Mouse (Mus musculus) hindbrain, embryonic 10.5 days (tissue): ENCODE results near the gene Tead1. TPM values are rescaled to one million over a fixed set of nuclear protein-coding genes. Genes with fewer than 3 reads are reported as not detected.

Source experiments
- DNase-seq: peaks from one replicate; pipeline ENCODE4 v3.0.0-alpha.2; 2017; ENCODE audit warnings: low spot score
- H3K27ac ChIP-seq: fragments of 300-500 bp; sonication (generic); 2 replicates; pipeline ENCODE4 v1.5.1; 2016; ENCODE audit warnings: mild to moderate bottlenecking, moderate library complexity
- H3K27me3 ChIP-seq: fragments of 300-500 bp; sonication (generic); 2 replicates; pipeline ENCODE4 v1.6.1; 2016; ENCODE audit warnings: mild to moderate bottlenecking; ENCODE audit not compliant: poor library complexity, insufficient read depth, severe bottlenecking
- H3K36me3 ChIP-seq: fragments of 300-500 bp; sonication (generic); 2 replicates; pipeline ENCODE4 v1.6.1; 2016; ENCODE audit warnings: mild to moderate bottlenecking, moderate library complexity
- H3K4me1 ChIP-seq: fragments of 300-500 bp; sonication (generic); replicated peaks from 2 replicates; pipeline ENCODE4 v1.6.1; 2016; ENCODE audit warnings: mild to moderate bottlenecking
- H3K4me3 ChIP-seq: fragments of 300-500 bp; sonication (generic); 2 replicates; pipeline ENCODE4 v1.5.1; 2016; ENCODE audit warnings: mild to moderate bottlenecking, moderate library complexity
- H3K9me3 ChIP-seq: fragments of 300-500 bp; sonication (generic); 2 replicates; pipeline ENCODE4 v1.6.1; 2016; ENCODE audit warnings: mild to moderate bottlenecking, moderate library complexity
- WGBS: fragments of 180-500 bp; shearing (Covaris S2); methylation state at CpG from one replicate; pipeline ENCODE4 v1.1.7; 2016; 5-methylcytosine and 5-hydroxymethylcytosine counted together
- polyA plus RNA-seq: library from polyadenylated mRNA; unstranded; fragments of >200 nt; fragmentation: Nextera tagmentation; extraction: Ambion mirVana; gene quantifications from 2 replicates; pipeline ENCODE4 v1.2.1, GENCODE M21; 2016

Gene Tead1
- polyA plus RNA-seq, 1 experiment from 2014 or later = 17.8 TPM

- Histone ChIP-seq H3K9me3 (no peaks in the 10 kb centered on the region), H3K27me3 (no peaks in the 10 kb centered on the region), H3K4me3 (no peak overlapping the region), H3K27ac (no peak overlapping the region), H3K4me1 (peaks cover 100% of the 10 kb centered on the region), H3K36me3 (0 out of 2 replicates have a peak, but pooled peaks cover 2% of the 10 kb centered on the region)
- DNase-seq = no peak
- 68% methylated on average over 10 of the region's 10 CpGs for WGBS
These were observed 14.4 kb downstream of the Tead1 start for GRCm38 (mm10) chr7:112693566-112693965.

- 44% methylated on average over 4 of the region's 4 CpGs for whole genome bisulfite sequencing
- DNase-seq = no peak
- Histone ChIP-seq H3K4me3 (no peak overlapping the region), H3K36me3 (0 out of 2 replicates have a peak, but pooled peaks cover 2% of the 10 kb centered on the region), H3K27ac (peak overlapping the region; percentile 82; the same call in 1 of the 2 replicates), H3K9me3 (no peaks in the 10 kb centered on the region), H3K27me3 (no peaks in the 10 kb centered on the region), H3K4me1 (peaks cover 88% of the 10 kb centered on the region)
These were observed 17.7 kb downstream of the Tead1 start for GRCm38 (mm10) chr7:112696777-112697161.

- Histone ChIP-seq H3K9me3 (no peaks in the 10 kb centered on the region), H3K36me3 (0 out of 2 replicates have a peak, but pooled peaks cover 2% of the 10 kb centered on the region), H3K27ac (peak overlapping the region; percentile 82), H3K4me1 (peaks cover 82% of the 10 kb centered on the region), H3K4me3 (no peak overlapping the region), H3K27me3 (no peaks in the 10 kb centered on the region)
- no peak for DNase-seq
- WGBS = 11% methylated on average over 10 of the region's 10 CpGs
These were observed 18.2 kb downstream of the Tead1 start for GRCm38 (mm10) chr7:112697162-112697841.

- peaks cover 55% of the 10 kb centered on the region for H3K4me1 ChIP-seq
These were observed 21.0 kb downstream of the Tead1 start for GRCm38 (mm10) chr7:112700082-112700481.

GRCm38 (mm10) chr7:112703341-112703740 lies 24.2 kb downstream of the Tead1 start:
- no peak for DNase-seq
- Histone ChIP-seq H3K27me3 (no peaks in the 10 kb centered on the region), H3K9me3 (no peaks in the 10 kb centered on the region), H3K4me3 (no peak overlapping the region), H3K27ac (no peak overlapping the region), H3K36me3 (peaks cover 9% of the 10 kb centered on the region; the same call in 1 of the 2 replicates), H3K4me1 (peaks cover 29% of the 10 kb centered on the region)
- WGBS = 85% methylated on average over 4 of the region's 4 CpGs

More at GRCm38 (mm10) chr7:112700082-112700481, 21.0 kb downstream of the Tead1 start:
- 62% methylated on average over 5 of the region's 5 CpGs for WGBS
- Histone ChIP-seq H3K9me3 (no peaks in the 10 kb centered on the region), H3K27ac (no peak overlapping the region), H3K36me3 (peaks cover 9% of the 10 kb centered on the region; the same call in 1 of the 2 replicates), H3K27me3 (no peaks in the 10 kb centered on the region), H3K4me3 (no peak overlapping the region)
- no peak for DNase-seq

- Histone ChIP-seq H3K27me3 (no peaks in the 10 kb centered on the region), H3K4me1 (peaks cover 26% of the 10 kb centered on the region), H3K36me3 (peaks cover 9% of the 10 kb centered on the region; the same call in 1 of the 2 replicates), H3K27ac (no peak overlapping the region), H3K4me3 (no peak overlapping the region), H3K9me3 (no peaks in the 10 kb centered on the region)
- no peak for DNase-seq
- 83% methylated on average over 9 of the region's 9 CpGs for WGBS
These were observed 26.8 kb downstream of the Tead1 start for GRCm38 (mm10) chr7:112705870-112706269.

- Histone ChIP-seq H3K36me3 (peaks cover 9% of the 10 kb centered on the region; the same call in 1 of the 2 replicates), H3K4me1 (peaks cover 28% of the 10 kb centered on the region), H3K27ac (no peak overlapping the region), H3K9me3 (no peaks in the 10 kb centered on the region), H3K27me3 (no peaks in the 10 kb centered on the region), H3K4me3 (no peak overlapping the region)
- 77% methylated on average over 3 of the region's 4 CpGs for WGBS
- DNase-seq = no peak
These were observed 27.6 kb downstream of the Tead1 start for GRCm38 (mm10) chr7:112706756-112707155.

GRCm38 (mm10) chr7:112710409-112711107 lies 31.4 kb downstream of the Tead1 start:
- Histone ChIP-seq H3K9me3 (no peaks in the 10 kb centered on the region), H3K4me1 (peaks cover 64% of the 10 kb centered on the region), H3K27me3 (no peaks in the 10 kb centered on the region), H3K27ac (no peak overlapping the region), H3K36me3 (no peaks in the 10 kb centered on the region), H3K4me3 (no peak overlapping the region)
- WGBS = 93% methylated on average over 7 of the region's 7 CpGs
- no peak for DNase-seq

GRCm38 (mm10) chr7:112711977-112712376 lies 32.9 kb downstream of the Tead1 start:
- H3K36me3 ChIP-seq = no peaks in the 10 kb centered on the region
- H3K4me1 ChIP-seq = peaks cover 74% of the 10 kb centered on the region
- H3K27ac ChIP-seq = 0 out of 2 replicates have a peak overlapping the region, but pooled peaks have one; percentile 1
- no peaks in the 10 kb centered on the region for H3K27me3 ChIP-seq
- 88% methylated on average over 5 of the region's 5 CpGs for WGBS
- DNase-seq = no peak
- H3K4me3 ChIP-seq = no peak overlapping the region
- H3K9me3 ChIP-seq = no peaks in the 10 kb centered on the region

- H3K27me3 ChIP-seq = no peaks in the 10 kb centered on the region
- no peaks in the 10 kb centered on the region for H3K9me3 ChIP-seq
- no peak overlapping the region for H3K4me3 ChIP-seq
- WGBS = 76% methylated on average over 5 of the region's 5 CpGs
- H3K27ac ChIP-seq = no peak overlapping the region
- no peak for DNase-seq
- no peaks in the 10 kb centered on the region for H3K36me3 ChIP-seq
- H3K4me1 ChIP-seq = peaks cover 84% of the 10 kb centered on the region
These were observed 34.4 kb downstream of the Tead1 start for GRCm38 (mm10) chr7:112713509-112713908.

- Histone ChIP-seq H3K4me1 (peaks cover 86% of the 10 kb centered on the region), H3K36me3 (no peaks in the 10 kb centered on the region)
- 72% methylated on average over 6 of the region's 6 CpGs for WGBS
These were observed 35.7 kb downstream of the Tead1 start for GRCm38 (mm10) chr7:112714783-112715182.

GRCm38 (mm10) chr7:112716701-112717100 lies 37.6 kb downstream of the Tead1 start:
- H3K27ac ChIP-seq = peak overlapping the region; percentile 35; the same call in 1 of the 2 replicates

More at GRCm38 (mm10) chr7:112714783-112715182, 35.7 kb downstream of the Tead1 start:
- Histone ChIP-seq H3K27ac (no peak overlapping the region), H3K27me3 (no peaks in the 10 kb centered on the region), H3K4me3 (no peak overlapping the region), H3K9me3 (no peaks in the 10 kb centered on the region)
- no peak for DNase-seq

GRCm38 (mm10) chr7:112717676-112718075 lies 38.6 kb downstream of the Tead1 start:
- peaks cover 97% of the 10 kb centered on the region for H3K4me1 ChIP-seq
- H3K9me3 ChIP-seq = no peaks in the 10 kb centered on the region
- WGBS = 32% methylated on average over 2 of the region's 2 CpGs
- 0 out of 2 replicates have a peak overlapping the region, but pooled peaks have one; percentile 4 for H3K27ac ChIP-seq
- no peak overlapping the region for H3K4me3 ChIP-seq
- no peaks in the 10 kb centered on the region for H3K27me3 ChIP-seq
- H3K36me3 ChIP-seq = no peaks in the 10 kb centered on the region
- DNase-seq = no peak

More at GRCm38 (mm10) chr7:112716701-112717100, 37.6 kb downstream of the Tead1 start:
- Histone ChIP-seq H3K4me1 (peaks cover 97% of the 10 kb centered on the region), H3K4me3 (no peak overlapping the region), H3K27me3 (no peaks in the 10 kb centered on the region), H3K36me3 (no peaks in the 10 kb centered on the region), H3K9me3 (no peaks in the 10 kb centered on the region)
- no peak for DNase-seq
- WGBS = 87% methylated on average over 6 of the region's 6 CpGs
